Mouse (Mus musculus): Measurements from ENCODE around the gene Gm26558.

- TF ChIP-seq CTCF (IDR thresholded peaks at IDR 0.05; ENCODE audit: low read depth, low read length) (no peak), POLR2A (IDR thresholded peaks at IDR 0.05; ENCODE audit: borderline replicate concordance, low read depth, low read length) (no peak)
Observed at GRCm38 (mm10) chr2:70710878-70711277, 49.0 kb upstream of the Gm26558 start.

All from bone marrow macrophage, adult 2 months (primary cell).